Mouse (Mus musculus) small intestine, adult 2 months (tissue): Measurements from ENCODE around the gene Slmap. TPM values are rescaled to one million over a fixed set of nuclear protein-coding genes. Genes with fewer than 3 reads are reported as not detected.

ENCODE experiments used
- H3K27ac ChIP-seq: fragments of 200-500 bp; 2 replicates; pipeline ENCODE4 v1.5.1; 2012; ENCODE audit warnings: low read depth, low read length, control low read depth, inconsistent platforms; ENCODE audit not compliant: insufficient read depth
- H3K27me3 ChIP-seq: fragments of 200-500 bp; 2 replicates; pipeline ENCODE4 v1.6.1; 2012; ENCODE audit warnings: mild to moderate bottlenecking, moderate library complexity, low read length, inconsistent platforms; ENCODE audit not compliant: control insufficient read depth, insufficient read depth
- H3K36me3 ChIP-seq: fragments of 200-500 bp; 2 replicates; pipeline ENCODE4 v1.6.1; 2012; ENCODE audit warnings: mild to moderate bottlenecking, low read length, control low read depth, inconsistent platforms; ENCODE audit not compliant: control insufficient read depth, insufficient read depth
- H3K4me1 ChIP-seq: fragments of 200-500 bp; 2 replicates; pipeline ENCODE4 v1.6.1; 2012; ENCODE audit warnings: low read length, inconsistent platforms, mixed read lengths; ENCODE audit not compliant: control insufficient read depth, insufficient read depth, insufficient read length
- H3K4me3 ChIP-seq: fragments of 200-500 bp; 2 replicates; pipeline ENCODE4 v1.5.1; 2012; ENCODE audit warnings: low read depth, mild to moderate bottlenecking, control low read depth, inconsistent platforms, low read length, moderate library complexity
- CTCF ChIP-seq: fragments of 200-500 bp; IDR thresholded peaks from 2 replicates; pipeline ENCODE4 v1.5.1; 2012; ENCODE audit warnings: low read depth, mild to moderate bottlenecking, control low read depth, inconsistent platforms, low read length, moderate library complexity, mixed read lengths; ENCODE audit not compliant: insufficient replicate concordance, insufficient read length; ENCODE audit errors: extremely low read depth
- POLR2A ChIP-seq: fragments of 200-500 bp; IDR thresholded peaks from 2 replicates; pipeline ENCODE4 v1.6.1; 2012; ENCODE audit warnings: low read depth, mild to moderate bottlenecking, control low read depth, inconsistent platforms, low read length, moderate library complexity
- WGBS: fragments of 180-500 bp; shearing (Covaris S2); methylation state at CpG from one replicate; pipeline ENCODE4 v1.1.7; 2018; 5-methylcytosine and 5-hydroxymethylcytosine counted together
- polyA plus RNA-seq: library from polyadenylated mRNA; depleted of rRNA; stranded (reverse); fragments of >200 nt; gene quantifications from 2 replicates; pipeline ENCODE4 v1.2.3, GENCODE M21; 2012; rRNA removed

The Slmap gene
- polyA plus RNA-seq, 1 experiment: 25.1 TPM

GRCm38 (mm10) chr14:26376652-26377051 is 158.1 kb downstream of the Slmap start:
- no peak overlapping the region for H3K4me3 ChIP-seq
- 2% methylated on average over 2 of the region's 2 CpGs for WGBS

More at GRCm38 (mm10) chr14:26376652-26377051, 158.1 kb downstream of the Slmap start:
- H3K36me3 ChIP-seq: no peaks in the 10 kb centered on the region
- no peaks in the 10 kb centered on the region for H3K27me3 ChIP-seq
- TF ChIP-seq CTCF: peak; percentile 68; the same call in 1 of the 2 replicates
- no peak for TF ChIP-seq POLR2A
- no peak overlapping the region for H3K27ac ChIP-seq
- H3K4me1 ChIP-seq: no peaks in the 10 kb centered on the region

Other genes starting within 250 kb of the Slmap start
- 4.8 and 8.6 TPM in 2 replicates for gene Dennd6a, start 38.9 kb upstream of the Slmap start, polyA plus RNA-seq
- gene Arf4, start 103.1 kb upstream of the Slmap start, polyA plus RNA-seq: 139 and 203 TPM in 2 replicates
- gene Pde12, start 135.0 kb upstream of the Slmap start, polyA plus RNA-seq: 4.2 and 5.3 TPM in 2 replicates
- not detected in 2 replicates for gene Dnah12, start 158.3 kb upstream of the Slmap start, polyA plus RNA-seq